ENCODE assay signal across 7 mouse cellular contexts in genomic region chr16:93712966-93713365, GRCm38 (mm10). TPM values are rescaled to one million over a fixed set of nuclear protein-coding genes. Genes with fewer than 3 reads are reported as not detected.
DNase-seq lines count a peak whose midpoint lies in the region; ATAC-seq and TF ChIP-seq lines count a peak whose summit lies in the region.

No protein-coding gene starts in this region.

- no peaks in the 10 kb centered on the region for H3K9me3 ChIP-seq in lung, postnatal 0 days (ENCODE audit: low read length)
- H3K9me3 ChIP-seq in embryonic facial prominence, embryonic 15.5 days (replicated peaks) = no peaks in the 10 kb centered on the region
- H3K9me3 ChIP-seq in limb, embryonic 13.5 days = no peaks in the 10 kb centered on the region
- H3K9me3 ChIP-seq in stomach, embryonic 14.5 days (ENCODE audit: control insufficient read depth, low read depth, low read length) = no peaks in the 10 kb centered on the region

- DNase-seq in lung, postnatal 0 days (ENCODE audit: low spot score) = no peak
- DNase-seq in lung, postnatal 10 days = no peak
- no peak for DNase-seq in thymus, postnatal 4 days
- DNase-seq in right cerebral cortex, adult 2 months (ENCODE audit: low spot score in 2 of 2) = no peak

- peaks cover 8% of the 10 kb centered on the region; the same call in 1 of the 2 replicates for H3K4me1 ChIP-seq in lung, postnatal 0 days (ENCODE audit: insufficient read depth, low read depth, low read length)
- peaks cover 16% of the 10 kb centered on the region for H3K4me1 ChIP-seq in embryonic facial prominence, embryonic 15.5 days
- peaks cover 14% of the 10 kb centered on the region for H3K4me1 ChIP-seq in limb, embryonic 13.5 days
- H3K4me1 ChIP-seq in stomach, embryonic 14.5 days (ENCODE audit: control insufficient read depth, insufficient read depth, low read length) = peaks cover 16% of the 10 kb centered on the region

- peak overlapping the region; percentile 88 for H3K4me2 ChIP-seq in lung, postnatal 0 days (replicated peaks; ENCODE audit: low read depth, low read length)
- peak overlapping the region; percentile 95 for H3K4me2 ChIP-seq in embryonic facial prominence, embryonic 15.5 days (replicated peaks)
- H3K4me2 ChIP-seq in limb, embryonic 13.5 days (replicated peaks) = peak overlapping the region; percentile 94
- peak overlapping the region; percentile 94 for H3K4me2 ChIP-seq in stomach, embryonic 14.5 days (replicated peaks; ENCODE audit: low read depth, low read length)

- no peak for ATAC-seq in lung, postnatal 0 days
- ATAC-seq in embryonic facial prominence, embryonic 15.5 days (ENCODE audit: insufficient number of reproducible peaks, low FRiP score, low TSS enrichment, low read depth) = no peak
- no peak for ATAC-seq in limb, embryonic 13.5 days (ENCODE audit: low FRiP score, low read depth)
- no peak for ATAC-seq in stomach, embryonic 14.5 days (ENCODE audit: insufficient number of reproducible peaks, insufficient read depth, low FRiP score, low read depth)

- no peaks in the 10 kb centered on the region for H3K36me3 ChIP-seq in lung, postnatal 0 days (ENCODE audit: insufficient read depth, low read length)
- H3K36me3 ChIP-seq in embryonic facial prominence, embryonic 15.5 days = no peaks in the 10 kb centered on the region
- no peaks in the 10 kb centered on the region for H3K36me3 ChIP-seq in limb, embryonic 13.5 days
- no peaks in the 10 kb centered on the region; the same call in 1 of the 2 replicates for H3K36me3 ChIP-seq in stomach, embryonic 14.5 days (ENCODE audit: control insufficient read depth, insufficient read depth, low read length)

- TF ChIP-seq CTCF in lung, postnatal 0 days (IDR thresholded peaks at IDR 0.05) = no peak

- H3K27me3 ChIP-seq in lung, postnatal 0 days (replicated peaks; ENCODE audit: insufficient read depth, low read length) = no peaks in the 10 kb centered on the region
- peaks cover 6% of the 10 kb centered on the region for H3K27me3 ChIP-seq in embryonic facial prominence, embryonic 15.5 days
- H3K27me3 ChIP-seq in limb, embryonic 13.5 days = peaks cover 17% of the 10 kb centered on the region
- H3K27me3 ChIP-seq in stomach, embryonic 14.5 days (ENCODE audit: control insufficient read depth, insufficient read depth, low read length) = no peaks in the 10 kb centered on the region

- H3K27ac ChIP-seq in lung, postnatal 0 days (ENCODE audit: low read length) = no peak overlapping the region
- H3K27ac ChIP-seq in embryonic facial prominence, embryonic 15.5 days (replicated peaks) = no peak overlapping the region
- H3K27ac ChIP-seq in limb, embryonic 13.5 days = no peak overlapping the region
- H3K27ac ChIP-seq in stomach, embryonic 14.5 days (ENCODE audit: low read length) = no peak overlapping the region

- no peak overlapping the region for H3K9ac ChIP-seq in lung, postnatal 0 days (replicated peaks; ENCODE audit: low read depth)
- no peak overlapping the region for H3K9ac ChIP-seq in embryonic facial prominence, embryonic 15.5 days
- no peak overlapping the region for H3K9ac ChIP-seq in limb, embryonic 13.5 days
- H3K9ac ChIP-seq in stomach, embryonic 14.5 days (replicated peaks; ENCODE audit: low read depth, low read length) = no peak overlapping the region

- TF ChIP-seq EP300 in lung, postnatal 0 days (IDR thresholded peaks at IDR 0.05) = no peak

- 70% methylated on average over 7 of the region's 7 CpGs for WGBS in lung, postnatal 0 days
- WGBS in embryonic facial prominence, embryonic 15.5 days = 77% methylated on average over 7 of the region's 7 CpGs
- WGBS in limb, embryonic 13.5 days = 78% methylated on average over 7 of the region's 7 CpGs
- WGBS in stomach, embryonic 14.5 days = 78% methylated on average over 7 of the region's 7 CpGs

- peak overlapping the region; percentile 78; the same call in 1 of the 2 replicates for H3K4me3 ChIP-seq in lung, postnatal 0 days (ENCODE audit: low read depth, low read length)
- peak overlapping the region; percentile 82 for H3K4me3 ChIP-seq in embryonic facial prominence, embryonic 15.5 days (replicated peaks)
- peak overlapping the region; percentile 83 for H3K4me3 ChIP-seq in limb, embryonic 13.5 days
- peak overlapping the region; percentile 77 for H3K4me3 ChIP-seq in stomach, embryonic 14.5 days (ENCODE audit: low read depth, low read length)

RNA-seq across cellular contexts. Expression of gene Dop1b, which starts 1.3 kb away (rescaled TPM):
- 14.8 and 19.8 TPM in 2 replicates for polyA plus RNA-seq in lung, postnatal 0 days (2015; fragmentation: Nextera tagmentation; extraction: Ambion mirVana)
- 15.1 and 17.3 TPM in 2 replicates for polyA plus RNA-seq in embryonic facial prominence, embryonic 15.5 days (2015; fragmentation: Nextera tagmentation; extraction: Ambion mirVana)
- polyA plus RNA-seq in limb, embryonic 13.5 days (2015; fragmentation: Nextera tagmentation; extraction: Ambion mirVana) = 9.9 and 10.7 TPM in 2 replicates
- 20.4 and 24.7 TPM in 2 replicates for polyA plus RNA-seq in stomach, embryonic 14.5 days (2014; fragmentation: Nextera tagmentation; extraction: Ambion mirVana)

RNA-seq across cellular contexts. Expression of gene Cbr3, which starts 30.0 kb away (rescaled TPM):
- 14.4 TPM in 2 replicates for polyA plus RNA-seq in lung, postnatal 0 days (2015; fragmentation: Nextera tagmentation; extraction: Ambion mirVana)
- 22.3 and 23.7 TPM in 2 replicates for polyA plus RNA-seq in embryonic facial prominence, embryonic 15.5 days (2015; fragmentation: Nextera tagmentation; extraction: Ambion mirVana)
- 2.4 and 3.2 TPM in 2 replicates for polyA plus RNA-seq in limb, embryonic 13.5 days (2015; fragmentation: Nextera tagmentation; extraction: Ambion mirVana)
- polyA plus RNA-seq in stomach, embryonic 14.5 days (2014; fragmentation: Nextera tagmentation; extraction: Ambion mirVana) = 13.8 and 15.1 TPM in 2 replicates
